Mouse (Mus musculus) MEL (cell line): ENCODE data around the gene Tax1bp3.

Experiments
- CTCF ChIP-seq, 3 experiments: IDR thresholded peaks in 2 of 3; conservative IDR thresholded peaks in 1 of 3; 2 replicates each; pipeline ENCODE4 v1.5.1; 2011 to 2012; ENCODE audit warnings: low read length in 3 of 3, low read depth in 2 of 3, mild to moderate bottlenecking in 2 of 3, improper control_type of control experiment in 1 of 3, inconsistent platforms in 1 of 3, mixed read lengths in 1 of 3, moderate library complexity in 1 of 3; ENCODE audit not compliant: control insufficient read depth in 1 of 3, insufficient read depth in 1 of 3, poor library complexity in 1 of 3, severe bottlenecking in 1 of 3
- EP300 ChIP-seq, 2 experiments: IDR thresholded peaks; 2 replicates each; pipeline ENCODE4 v1.6.1; 2011; ENCODE audit warnings: improper control_type of control experiment in 2 of 2, low read length in 2 of 2, low read depth in 1 of 2, mild to moderate bottlenecking in 1 of 2
- MAX ChIP-seq: IDR thresholded peaks from 2 replicates; pipeline ENCODE4 v1.6.1; 2011; ENCODE audit warnings: low read length, improper control_type of control experiment
- POLR2A ChIP-seq, 2 experiments: IDR thresholded peaks; 2 replicates each; pipeline ENCODE4 v1.6.1; 2011 to 2012; ENCODE audit warnings: low read length in 2 of 2, mild to moderate bottlenecking in 2 of 2, control low read depth in 1 of 2, improper control_type of control experiment in 1 of 2, low read depth in 1 of 2, moderate library complexity in 1 of 2; ENCODE audit not compliant: control insufficient read depth in 1 of 2, insufficient read depth in 1 of 2, poor library complexity in 1 of 2
- RAD21 ChIP-seq: IDR thresholded peaks from 2 replicates; pipeline ENCODE4 v1.6.1; 2011; ENCODE audit warnings: mild to moderate bottlenecking, low read depth, low read length, improper control_type of control experiment
- SMC3 ChIP-seq: IDR thresholded peaks from 2 replicates; pipeline ENCODE4 v1.6.1; 2011; ENCODE audit warnings: low read depth, low read length, improper control_type of control experiment

GRCm38 (mm10) chr11:73146026-73146974 is 30.6 kb upstream of the Tax1bp3 start:
- TF ChIP-seq POLR2A (IDR thresholded peaks at IDR 0.05; ENCODE audit: control insufficient read depth in 1 of 2, insufficient read depth in 1 of 2, low read depth in 1 of 2, low read length in 2 of 2, poor library complexity in 1 of 2) (no peak), RAD21 (no peak), CTCF (IDR thresholded peaks at IDR 0.05 in 2 of 3, conservative IDR thresholded peaks at IDR 0.05 in 1 of 3; ENCODE audit: control insufficient read depth in 1 of 3, insufficient read depth in 1 of 3, low read depth in 2 of 3, low read length in 3 of 3, poor library complexity in 1 of 3, severe bottlenecking in 1 of 3) (no peak), EP300 (IDR thresholded peaks at IDR 0.05; ENCODE audit: low read depth in 1 of 2, low read length in 2 of 2) (no peak), MAX (no peak), SMC3 (no peak)
